Mouse (Mus musculus): ENCODE results near the gene Lig1.

DNA sequence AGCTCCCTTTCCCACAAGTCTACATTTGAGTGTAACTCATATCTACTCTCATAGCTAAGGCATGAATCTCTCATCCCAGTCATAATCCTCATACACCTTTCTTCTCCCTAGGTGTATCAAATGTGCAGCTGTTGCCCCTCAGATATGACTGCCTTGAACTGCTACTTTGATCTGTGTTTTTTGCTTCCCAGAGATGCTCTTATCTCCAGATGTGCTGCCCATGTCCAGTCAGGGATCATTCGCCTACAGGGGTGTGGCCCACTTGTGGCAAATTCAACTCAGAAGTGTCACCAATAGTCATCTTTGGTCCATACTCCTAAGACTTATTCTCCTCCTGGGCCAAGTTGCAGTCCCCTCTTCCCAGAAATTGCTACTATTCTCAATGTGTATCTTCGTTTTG, 750 bp downstream of the Lig1 start:
- TF ChIP-seq CTCF (IDR thresholded peaks at IDR 0.05; ENCODE audit: control insufficient read depth, insufficient read depth, low read length) (no peak), POLR2A (IDR thresholded peaks at IDR 0.05; ENCODE audit: borderline replicate concordance, control insufficient read depth, low read depth, low read length) (no peak)
